Mouse (Mus musculus) right cerebral cortex, adult 18-20 months (tissue): Measurements from ENCODE around the gene Synj2.
A peak's percentile ranks its signal among the peaks of the same experiment; 100 is the strongest.

Experiments used
- DNase-seq: peaks from one replicate; pipeline ENCODE4 v3.0.0; 2022; ENCODE audit warnings: mixed read lengths

Gene Synj2

GRCm38 (mm10) chr17:5941230-5942043 lies at the start of gene Synj2:
Gene Synj2 (plus strand): TSS chr17:5941280.
- DNase-seq = peak; percentile 39

GRCm38 (mm10) chr17:5891933-5892683 lies 49.0 kb upstream of the Synj2 start:
- DNase-seq = no peak

GRCm38 (mm10) chr17:5893092-5893491 lies 48.0 kb upstream of the Synj2 start:
- no peak for DNase-seq

- DNase-seq = no peak
These were observed 47.4 kb upstream of the Synj2 start for GRCm38 (mm10) chr17:5893574-5894148.

DNA sequence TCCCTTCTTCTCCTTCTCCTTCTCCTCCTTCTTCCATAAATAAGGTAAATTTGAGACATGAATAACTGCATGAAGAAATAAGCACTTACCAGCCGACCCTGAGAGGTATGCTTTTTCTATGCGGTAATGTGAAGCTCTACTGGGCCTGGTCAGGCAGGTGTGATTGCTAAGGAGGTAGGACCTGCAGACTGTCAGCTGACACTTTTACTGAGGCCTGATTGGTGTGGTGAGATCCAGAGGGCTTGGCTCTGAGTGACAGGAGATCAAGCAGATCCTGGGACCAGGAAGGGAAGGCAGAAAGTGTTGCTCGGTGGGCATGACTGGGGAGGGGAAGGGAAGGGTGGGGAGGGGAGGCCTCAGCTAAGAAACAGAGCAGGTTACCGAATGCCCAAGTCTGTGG lies 45.0 kb upstream of the Synj2 start:
- DNase-seq = no peak

DNA sequence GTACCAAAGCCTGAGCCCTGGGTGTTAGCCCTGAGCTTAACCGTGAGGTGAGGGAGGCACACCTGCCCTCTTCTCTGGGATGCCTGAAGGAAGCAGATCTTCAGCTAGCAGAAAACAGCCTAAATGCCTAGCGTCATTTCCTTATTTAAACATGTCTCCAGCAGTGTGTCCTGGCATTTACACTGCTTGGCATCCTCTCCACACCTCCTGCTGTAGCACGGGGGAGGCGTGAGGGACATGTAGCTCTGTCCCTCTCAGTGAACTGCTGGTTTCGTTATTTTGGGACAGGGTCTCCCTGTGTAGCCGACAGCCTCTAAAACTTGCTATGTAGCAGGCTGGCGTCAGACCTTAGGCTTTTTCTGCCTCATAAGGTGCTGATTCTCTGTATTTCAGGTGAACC lies 44.5 kb upstream of the Synj2 start:
- DNase-seq = no peak

DNA sequence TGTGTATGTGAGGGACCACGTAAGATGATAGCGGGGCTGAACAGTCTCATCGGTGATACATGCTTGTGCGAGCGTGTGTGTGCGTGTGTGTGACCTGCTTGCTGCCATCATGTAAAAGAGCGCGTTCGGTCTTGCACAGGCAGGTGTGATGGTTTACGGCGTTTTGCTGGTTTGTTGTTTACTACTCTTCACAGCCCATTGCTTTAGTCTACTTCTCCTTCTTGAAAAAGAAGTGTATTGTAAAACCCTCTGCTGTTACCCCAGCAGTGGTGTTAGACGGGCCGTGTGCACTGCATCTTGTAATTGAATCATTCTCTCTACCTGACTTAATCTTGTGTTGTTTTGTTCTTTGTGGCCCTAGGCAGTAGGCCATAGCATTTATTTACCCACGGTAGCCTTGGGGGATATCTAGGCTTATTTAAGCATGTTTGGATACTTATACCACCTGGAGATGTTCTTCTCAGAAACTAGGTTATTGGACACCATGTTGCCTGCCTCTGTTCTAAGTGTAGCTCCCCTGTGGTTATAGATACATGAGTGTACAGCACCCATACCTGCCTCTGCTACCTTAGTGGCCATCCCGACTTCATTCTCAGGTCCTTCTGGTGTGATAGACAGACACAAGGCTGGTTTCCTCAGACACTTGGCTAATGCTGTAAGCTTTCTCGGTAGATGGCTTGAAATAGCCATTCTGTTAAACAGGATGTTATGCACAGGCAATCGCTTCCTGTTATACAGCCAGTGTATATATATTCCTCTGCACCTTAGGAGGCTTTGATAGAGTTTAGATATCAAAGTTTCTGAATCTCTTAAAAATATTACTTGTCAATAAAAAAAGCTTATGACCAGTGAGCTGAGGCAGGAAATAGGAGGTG lies 43.5 kb upstream of the Synj2 start:
- no peak for DNase-seq

GRCm38 (mm10) chr17:5899251-5899650 lies 41.8 kb upstream of the Synj2 start:
- DNase-seq = no peak

- no peak for DNase-seq
These were observed 39.7 kb upstream of the Synj2 start for GRCm38 (mm10) chr17:5901381-5901780.

DNA sequence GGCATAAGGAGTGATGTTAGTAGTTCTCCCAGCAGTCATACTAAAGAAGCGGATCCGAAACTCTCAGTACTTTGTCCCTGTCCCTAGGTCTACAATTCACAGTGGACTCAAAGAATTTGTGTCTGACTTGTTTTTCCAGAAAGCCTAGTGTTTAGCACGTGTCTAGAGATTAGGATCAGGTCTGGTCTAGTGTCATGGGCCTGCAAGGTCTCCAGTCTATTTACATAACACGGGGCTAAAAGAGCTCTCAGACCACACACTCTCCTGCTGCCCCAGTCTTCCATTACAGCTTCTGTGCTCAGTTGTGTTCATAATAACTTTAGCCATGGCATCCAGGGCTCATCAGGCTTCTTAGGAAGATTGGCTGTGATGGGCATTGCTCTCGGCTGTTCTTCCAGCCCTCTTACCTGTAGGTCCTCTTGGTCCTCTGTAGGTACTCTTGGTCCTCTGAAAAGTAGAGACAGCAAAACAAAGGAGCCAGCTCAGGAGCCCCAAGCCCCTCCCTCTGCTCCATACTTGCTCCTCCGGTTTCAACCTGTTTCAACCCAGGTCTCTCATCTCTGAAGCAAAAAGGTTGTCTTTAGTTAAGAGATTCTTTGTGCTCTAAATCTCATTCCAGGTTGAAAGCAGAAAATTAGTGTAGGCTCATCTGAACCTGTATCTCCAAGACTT lies 37.3 kb upstream of the Synj2 start:
- DNase-seq = no peak

DNA sequence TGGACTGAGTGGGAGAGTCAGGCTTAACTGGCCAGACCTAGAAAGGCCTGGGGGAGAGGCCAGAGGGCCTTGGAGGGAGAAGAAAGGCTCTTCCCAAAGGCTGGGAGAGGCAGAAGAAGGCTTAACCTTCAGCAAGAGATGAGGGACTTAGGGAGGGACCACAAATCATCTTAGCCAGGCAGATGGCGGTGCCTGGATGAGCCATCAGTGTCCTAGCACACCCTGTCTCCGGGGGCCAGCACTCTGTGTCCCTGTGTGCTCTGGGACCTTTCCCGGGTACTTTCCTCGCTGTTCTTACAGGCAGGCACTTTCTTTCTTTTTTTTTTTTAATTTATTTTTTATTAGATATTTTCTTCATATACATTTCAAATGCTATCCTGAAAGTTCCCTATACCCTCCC lies 31.4 kb upstream of the Synj2 start:
- DNase-seq = no peak

DNA sequence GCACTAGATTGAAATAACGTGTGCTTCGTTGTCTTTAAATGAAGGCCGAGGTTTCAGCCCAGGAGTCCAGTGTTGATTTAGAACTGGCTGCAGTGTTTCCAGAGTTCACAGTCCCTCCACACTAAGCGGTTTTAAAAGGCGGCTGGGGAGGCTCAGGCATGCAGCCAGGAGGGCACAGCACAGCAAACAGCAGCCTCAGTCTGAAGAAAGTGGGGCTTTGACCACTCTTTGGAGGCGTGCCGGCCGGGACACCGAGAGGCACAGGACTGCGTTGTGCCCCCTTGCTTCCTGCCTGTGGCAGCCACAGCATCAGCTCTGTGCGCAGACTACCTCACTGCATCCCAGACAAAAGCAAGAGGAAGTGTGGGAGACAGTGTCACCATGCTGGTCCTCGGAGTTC lies 29.5 kb upstream of the Synj2 start:
- DNase-seq = peak; percentile 70

GRCm38 (mm10) chr17:5912797-5913196 lies 28.3 kb upstream of the Synj2 start:
- no peak for DNase-seq

GRCm38 (mm10) chr17:5914217-5914616 lies 26.9 kb upstream of the Synj2 start:
- DNase-seq = no peak

- DNase-seq = no peak
These were observed 19.1 kb upstream of the Synj2 start for GRCm38 (mm10) chr17:5921954-5922353.

DNA sequence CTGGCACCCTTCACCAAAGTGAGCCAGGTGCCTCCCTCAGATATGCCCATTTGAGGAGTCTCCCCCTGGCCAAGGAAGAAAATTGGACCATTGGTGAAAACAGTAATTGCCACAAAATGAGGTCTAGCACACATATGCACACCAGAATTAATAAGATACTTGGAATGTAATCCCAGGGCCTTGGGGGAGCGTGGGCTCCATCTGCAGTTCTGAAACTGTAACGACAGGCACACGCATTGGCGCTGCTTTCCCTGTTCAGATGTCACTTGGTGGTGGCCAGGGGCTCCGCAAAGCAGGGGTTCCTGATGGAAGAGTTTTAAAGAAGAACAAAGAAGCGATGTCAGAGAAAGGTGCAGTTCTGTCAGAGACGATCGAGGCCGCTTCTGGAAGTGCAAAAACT lies 17.8 kb upstream of the Synj2 start:
- peak; percentile 42 for DNase-seq

- no peak for DNase-seq
These were observed 16.8 kb upstream of the Synj2 start for GRCm38 (mm10) chr17:5924238-5924637.

DNA sequence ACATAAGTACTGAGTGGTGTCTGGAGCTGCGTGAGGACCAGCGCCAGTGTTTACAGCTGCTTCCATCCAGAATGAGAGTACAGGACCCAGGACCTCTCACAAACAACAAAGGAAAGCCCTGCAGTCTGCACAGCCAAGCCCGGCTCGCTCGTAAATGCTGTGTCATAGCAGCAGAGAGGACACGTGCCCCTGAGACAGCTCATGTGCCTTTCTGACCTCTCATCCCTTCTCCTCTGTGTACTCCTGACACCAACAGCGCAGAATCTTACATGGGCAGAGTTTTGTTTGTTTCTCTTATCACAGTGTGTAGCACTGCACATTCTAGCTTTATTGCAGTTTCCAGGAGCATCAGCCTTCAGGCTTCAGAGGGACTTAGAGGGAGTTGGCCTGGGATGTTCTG lies 14.4 kb upstream of the Synj2 start:
- no peak for DNase-seq

DNA sequence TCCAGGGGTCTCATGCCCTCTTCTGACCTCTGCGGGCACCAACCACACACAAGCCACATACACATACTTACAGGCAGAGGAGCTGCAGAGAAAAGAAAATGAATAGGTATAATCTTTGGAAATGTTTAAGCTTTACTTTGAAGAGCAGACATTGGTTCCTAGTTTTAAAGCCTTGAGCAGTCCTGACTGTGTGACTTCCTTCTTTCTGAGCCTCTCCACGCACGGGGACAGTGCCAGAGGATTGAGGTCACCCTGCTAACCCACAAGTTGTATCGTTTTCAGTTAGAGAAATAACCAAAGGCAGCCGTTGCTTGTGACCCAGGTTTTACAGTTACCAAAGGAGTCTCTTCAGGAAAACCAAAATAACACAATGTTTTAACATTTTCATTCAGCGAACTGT lies 12.0 kb upstream of the Synj2 start:
- DNase-seq = no peak

- no peak for DNase-seq
These were observed 8.9 kb upstream of the Synj2 start for GRCm38 (mm10) chr17:5932161-5932560.

DNA sequence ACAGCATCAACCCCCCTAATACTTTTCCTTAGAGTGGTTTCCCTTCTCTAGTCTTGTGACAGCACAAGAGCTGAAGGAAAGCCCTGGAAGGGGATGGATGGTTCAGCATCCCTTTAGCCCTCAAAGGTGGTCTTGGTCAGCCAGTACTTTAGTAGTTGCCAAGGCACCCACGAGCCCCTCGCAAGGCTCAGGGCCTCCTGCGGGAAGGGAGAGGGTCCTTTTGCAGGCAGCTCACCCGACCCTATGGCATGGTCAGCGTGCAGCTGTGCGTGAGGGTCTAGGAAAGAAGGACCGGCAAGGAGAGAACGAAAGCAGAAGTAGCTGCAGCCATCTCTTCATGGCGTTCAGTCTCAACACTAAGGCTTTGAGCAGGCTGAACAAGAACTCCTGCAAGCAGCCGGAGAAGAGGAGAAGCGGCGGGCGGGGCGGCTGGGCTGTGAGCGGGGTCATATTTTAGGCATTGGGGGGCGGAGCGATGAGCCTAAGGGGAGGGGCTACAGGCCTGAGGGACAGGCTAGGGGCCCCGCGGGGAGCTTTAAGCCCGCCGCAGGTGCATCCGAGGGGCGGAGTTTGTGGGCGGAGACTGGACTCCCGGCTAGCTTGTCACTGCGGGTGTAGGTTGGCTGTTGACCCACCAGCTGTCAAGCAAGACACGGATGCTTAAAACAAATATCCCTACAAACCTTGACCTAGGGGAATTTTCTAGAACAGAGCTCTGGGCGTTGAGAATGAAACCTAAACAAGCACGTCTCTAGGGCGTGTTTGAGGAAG lies 6.3 kb upstream of the Synj2 start:
- peak; percentile 72 for DNase-seq

GRCm38 (mm10) chr17:5935680-5936079 lies 5.4 kb upstream of the Synj2 start:
- no peak for DNase-seq
